Mouse (Mus musculus) lung, postnatal 0 days (tissue): Measurements from ENCODE around the gene Tbc1d1. TPM values are rescaled to one million over a fixed set of nuclear protein-coding genes. Genes with fewer than 3 reads are reported as not detected.

Experiments
- ATAC-seq: fragments of 200-750 bp; cut with Nextera tagmentation; 2 replicates; pipeline ENCODE4 v1.8.0; 2017; ENCODE audit warnings: moderate library complexity
- DNase-seq: peaks from one replicate; pipeline ENCODE4 v3.0.0-alpha.2; 2016; ENCODE audit warnings: low spot score
- H3K27ac ChIP-seq: fragments of 300-500 bp; sonication (generic); 2 replicates; pipeline ENCODE4 v1.5.1; 2014; ENCODE audit warnings: antibody characterized with exemption, mild to moderate bottlenecking, low read length, mixed read lengths
- H3K27me3 ChIP-seq: fragments of 300-500 bp; sonication (generic); replicated peaks from 2 replicates; pipeline ENCODE4 v1.6.1; 2014; ENCODE audit warnings: low read length, mixed read lengths; ENCODE audit not compliant: insufficient read depth
- H3K36me3 ChIP-seq: fragments of 300-500 bp; sonication (generic); 2 replicates; pipeline ENCODE4 v1.6.1; 2014; ENCODE audit warnings: low read length, mixed read lengths; ENCODE audit not compliant: insufficient read depth
- H3K4me1 ChIP-seq: fragments of 300-500 bp; sonication (generic); 2 replicates; pipeline ENCODE4 v1.6.1; 2014; ENCODE audit warnings: antibody characterized with exemption, low read depth, low read length, mixed read lengths; ENCODE audit not compliant: insufficient read depth
- H3K4me2 ChIP-seq: fragments of 300-500 bp; sonication (generic); replicated peaks from 2 replicates; pipeline ENCODE4 v1.6.1; 2014; ENCODE audit warnings: low read depth, mild to moderate bottlenecking, low read length, moderate library complexity, mixed read lengths
- H3K4me3 ChIP-seq: fragments of 300-500 bp; sonication (generic); 2 replicates; pipeline ENCODE4 v1.5.1; 2014; ENCODE audit warnings: low read depth, low read length
- H3K9ac ChIP-seq: fragments of 300-500 bp; sonication (generic); replicated peaks from 2 replicates; pipeline ENCODE4 v1.6.1; 2014; ENCODE audit warnings: low read depth, mild to moderate bottlenecking
- H3K9me3 ChIP-seq: fragments of 300-500 bp; sonication (generic); 2 replicates; pipeline ENCODE4 v1.6.1; 2016; ENCODE audit warnings: low read length, mixed read lengths
- CTCF ChIP-seq: IDR thresholded peaks from 2 replicates; pipeline ENCODE4 v1.5.1; 2016; ENCODE audit warnings: antibody characterized with exemption, mild to moderate bottlenecking
- EP300 ChIP-seq: IDR thresholded peaks from 2 replicates; pipeline ENCODE4 v1.6.1; 2016; ENCODE audit warnings: antibody characterized with exemption, mild to moderate bottlenecking, control low read depth
- WGBS: fragments of 180-500 bp; shearing (Covaris S2); extraction: QIAGEN DNeasy Blood & Tissue Kit; methylation state at CpG from one replicate; pipeline ENCODE4 v1.1.7; 2014; 5-methylcytosine and 5-hydroxymethylcytosine counted together
- polyA plus RNA-seq: library from polyadenylated mRNA; unstranded; fragments of >200 nt; fragmentation: Nextera tagmentation; extraction: Ambion mirVana; gene quantifications from 2 replicates; pipeline ENCODE4 v1.2.1, GENCODE M21; 2015

The Tbc1d1 gene
- polyA plus RNA-seq, 1 experiment from 2014 or later, result 15.3 TPM

DNA sequence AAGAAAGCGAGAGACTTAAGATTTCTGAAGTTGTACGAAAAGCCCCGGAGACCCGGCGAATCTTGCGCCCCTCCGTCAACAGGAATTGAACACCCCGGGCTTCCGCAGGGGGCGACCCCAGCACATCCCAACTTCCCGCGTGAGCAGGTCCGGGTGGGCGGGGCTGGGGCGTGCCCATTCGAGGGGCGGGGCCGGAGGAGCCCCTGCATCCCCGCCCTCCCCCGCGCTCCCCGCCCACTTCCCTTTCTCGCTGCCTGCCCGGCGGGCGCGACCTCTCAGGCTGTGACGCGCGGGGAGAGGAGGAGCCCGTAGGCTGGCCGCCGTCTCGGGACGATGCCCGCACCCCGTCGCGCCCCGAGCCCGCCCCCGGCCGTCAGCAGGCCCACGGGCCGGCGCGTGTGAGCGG, 74.0 kb downstream of the Tbc1d1 start:
- Histone ChIP-seq H3K27me3 (no peaks in the 10 kb centered on the region), H3K9ac (peak overlapping the region; percentile 48), H3K4me1 (peaks cover 6% of the 10 kb centered on the region; the same call in 1 of the 2 replicates), H3K9me3 (no peaks in the 10 kb centered on the region), H3K36me3 (no peaks in the 10 kb centered on the region), H3K4me2 (peak overlapping the region; percentile 98), H3K4me3 (peak overlapping the region; percentile 64), H3K27ac (peak overlapping the region; percentile 71)
- DNase-seq (peak; percentile 97), ATAC-seq (peak; percentile 99)
- 3% methylated on average over 25 of the region's 48 CpGs for WGBS
- TF ChIP-seq CTCF (peak; percentile 8; the same call in 1 of the 2 replicates), EP300 (no peak)

DNA sequence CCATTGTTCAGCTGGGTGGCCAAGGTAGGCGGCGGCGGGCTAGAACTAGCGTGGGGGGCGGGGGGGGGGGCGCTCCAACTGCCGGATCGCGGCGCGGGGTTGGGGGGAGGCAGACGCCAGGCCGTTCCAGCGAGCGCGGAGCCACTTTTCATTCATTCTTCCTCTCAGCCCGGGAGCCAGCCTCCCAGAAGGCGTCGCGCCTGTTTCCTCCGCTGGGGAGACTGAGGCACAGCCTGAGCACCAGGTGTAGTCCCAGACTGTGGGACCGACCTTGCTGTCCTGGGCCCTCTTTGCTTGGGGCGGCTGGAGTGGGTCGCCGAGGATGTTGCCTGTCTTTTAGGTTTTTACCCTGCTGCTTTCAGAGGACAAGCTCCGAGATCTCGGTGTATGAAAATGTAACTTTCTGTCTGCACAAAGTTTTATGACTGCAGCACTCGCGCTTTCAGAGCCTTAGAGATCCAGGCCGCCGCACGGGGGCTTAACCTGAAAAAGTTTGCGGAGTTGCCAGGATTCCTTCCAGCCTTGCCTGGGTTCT, 74.5 kb downstream of the Tbc1d1 start:
- no peaks in the 10 kb centered on the region for H3K9me3 ChIP-seq
- H3K4me1 ChIP-seq, result peaks cover 11% of the 10 kb centered on the region; the same call in 1 of the 2 replicates
- H3K4me3 ChIP-seq, result peak overlapping the region; percentile 64
- H3K27ac ChIP-seq, result peak overlapping the region; percentile 71
- no peaks in the 10 kb centered on the region for H3K36me3 ChIP-seq
- 0% methylated on average over 17 of the region's 33 CpGs for WGBS
- peak overlapping the region; percentile 98 for H3K4me2 ChIP-seq
- TF ChIP-seq CTCF (no peak), EP300 (no peak)
- DNase-seq (peak; percentile 34), ATAC-seq (no peak)
- H3K9ac ChIP-seq, result peak overlapping the region; percentile 48
- H3K27me3 ChIP-seq, result no peaks in the 10 kb centered on the region

DNA sequence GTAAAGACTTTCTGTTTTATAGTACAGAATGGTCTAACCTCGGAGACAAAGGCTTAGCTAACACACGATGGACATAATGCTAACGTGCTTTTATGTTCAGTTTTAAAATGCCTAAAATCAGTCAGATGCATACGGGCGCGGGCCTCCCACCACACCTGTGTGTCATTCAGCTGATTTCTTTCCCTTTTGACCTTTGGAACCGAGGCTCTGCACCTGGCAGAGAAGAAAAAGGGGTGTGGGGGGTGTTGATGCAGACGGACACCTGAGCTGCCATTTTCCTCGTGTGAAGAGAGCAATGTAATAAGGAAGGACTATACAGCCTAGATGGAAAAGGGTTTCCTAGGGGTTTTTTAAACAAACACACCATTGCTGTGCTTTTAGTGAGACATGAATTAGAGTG, 76.8 kb downstream of the Tbc1d1 start:
- DNase-seq, result no peak
- no peak overlapping the region for H3K27ac ChIP-seq
- no peaks in the 10 kb centered on the region for H3K27me3 ChIP-seq
- H3K9me3 ChIP-seq, result no peaks in the 10 kb centered on the region
- H3K36me3 ChIP-seq, result no peaks in the 10 kb centered on the region
- H3K4me1 ChIP-seq, result peaks cover 11% of the 10 kb centered on the region; the same call in 1 of the 2 replicates
- no peak overlapping the region for H3K4me3 ChIP-seq
- ATAC-seq, result no peak
- TF ChIP-seq CTCF, result no peak
- TF ChIP-seq EP300, result no peak
- no peak overlapping the region for H3K9ac ChIP-seq
- 80% methylated on average over 9 of the region's 9 CpGs for WGBS
- no peak overlapping the region for H3K4me2 ChIP-seq

GRCm38 (mm10) chr5:64234269-64234985, 78.3 kb downstream of the Tbc1d1 start:
- Histone ChIP-seq H3K4me2 (no peak overlapping the region), H3K9ac (no peak overlapping the region), H3K27ac (no peak overlapping the region), H3K9me3 (no peaks in the 10 kb centered on the region), H3K4me3 (no peak overlapping the region), H3K27me3 (no peaks in the 10 kb centered on the region), H3K4me1 (peaks cover 11% of the 10 kb centered on the region; the same call in 1 of the 2 replicates), H3K36me3 (no peaks in the 10 kb centered on the region)
- no peak for ATAC-seq
- WGBS, result 41% methylated on average over 8 of the region's 8 CpGs
- no peak for DNase-seq
- TF ChIP-seq EP300 (no peak), CTCF (no peak)

DNA sequence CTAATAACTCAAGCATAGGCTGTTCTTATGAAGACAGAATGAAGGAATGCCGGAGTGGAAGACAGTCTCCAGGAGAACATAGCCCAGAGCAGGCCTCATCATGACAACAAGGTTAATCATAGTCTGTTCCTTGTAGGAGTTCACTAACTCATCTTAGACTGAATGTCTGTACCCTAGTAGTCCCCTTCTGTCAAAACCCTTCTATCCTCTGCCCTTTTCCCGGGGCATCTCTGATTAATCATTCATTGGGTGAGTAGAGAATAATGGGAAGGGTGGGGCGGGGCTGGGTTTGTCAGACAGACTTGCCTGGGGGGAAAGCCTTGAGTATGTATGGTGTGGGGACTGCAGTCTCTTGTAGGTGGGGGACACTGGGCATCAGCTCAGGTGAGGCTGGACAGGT, 79.1 kb downstream of the Tbc1d1 start:
- H3K27me3 ChIP-seq, result no peaks in the 10 kb centered on the region
- no peak overlapping the region for H3K4me3 ChIP-seq
- DNase-seq (no peak), ATAC-seq (no peak)
- H3K9ac ChIP-seq, result no peak overlapping the region
- H3K4me2 ChIP-seq, result no peak overlapping the region
- H3K9me3 ChIP-seq, result no peaks in the 10 kb centered on the region
- peaks cover 11% of the 10 kb centered on the region; the same call in 1 of the 2 replicates for H3K4me1 ChIP-seq
- no peak overlapping the region for H3K27ac ChIP-seq
- no peak for TF ChIP-seq CTCF
- H3K36me3 ChIP-seq, result no peaks in the 10 kb centered on the region
- 75% methylated on average over 3 of the region's 3 CpGs for WGBS

DNA sequence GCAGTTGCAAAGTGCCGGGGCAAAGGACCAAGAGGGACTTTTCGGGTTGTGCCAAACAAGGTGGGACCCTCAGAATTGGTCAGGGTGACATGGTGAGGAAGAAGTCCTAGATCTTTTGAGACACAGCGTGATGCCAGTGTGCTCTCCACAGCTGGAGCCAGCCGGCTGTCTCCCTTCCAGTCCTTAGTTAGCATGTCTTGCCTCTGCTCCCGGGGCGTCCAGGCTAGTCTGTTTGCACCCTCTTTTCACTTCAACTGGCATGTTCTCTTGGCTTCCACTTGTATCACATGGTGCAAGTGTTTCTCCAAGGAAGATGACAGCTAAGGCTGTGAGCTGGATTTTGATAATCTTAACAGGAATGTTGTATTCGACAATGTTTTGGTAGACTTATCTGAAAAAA, 80.5 kb downstream of the Tbc1d1 start:
- Histone ChIP-seq H3K27ac (0 out of 2 replicates have a peak overlapping the region, but pooled peaks have one; percentile 22), H3K27me3 (no peaks in the 10 kb centered on the region), H3K4me3 (no peak overlapping the region), H3K4me2 (no peak overlapping the region), H3K9me3 (no peaks in the 10 kb centered on the region), H3K4me1 (peaks cover 18% of the 10 kb centered on the region; the same call in 1 of the 2 replicates), H3K9ac (no peak overlapping the region), H3K36me3 (no peaks in the 10 kb centered on the region)
- WGBS, result 39% methylated on average over 7 of the region's 7 CpGs
- peak; percentile 75 for ATAC-seq
- TF ChIP-seq EP300 (no peak), CTCF (no peak)
- peak; percentile 76 for DNase-seq
